Mouse (Mus musculus) skeletal muscle tissue, adult 2 months (tissue): Measurements from ENCODE around the gene Taar8b.
"Not testable (repeated sequence)": the region's sequence is repeated elsewhere in the genome, so short reads cannot be mapped to it uniquely, and the experiment has no call there.

Source experiments
- DNase-seq: peaks from one replicate; pipeline ENCODE4 v3.0.0-alpha.2; 2012; ENCODE audit warnings: low read depth, low spot score

Taar8b gene

GRCm38 (mm10) chr10:24092194-24092593, at the start of gene Taar8b:
Gene Taar8b (minus strand): TSS chr10:24092294.
- DNase-seq = no peak

GRCm38 (mm10) chr10:24138623-24139261, 46.6 kb upstream of the Taar8b start:
- DNase-seq = no peak

- DNase-seq = no peak
Observed at GRCm38 (mm10) chr10:24134071-24134645, 42.1 kb upstream of the Taar8b start.

- DNase-seq = no peak
Observed at GRCm38 (mm10) chr10:24133132-24133531, 41.0 kb upstream of the Taar8b start.

GRCm38 (mm10) chr10:24132273-24132672, 40.2 kb upstream of the Taar8b start:
- no peak for DNase-seq

- DNase-seq = peak; percentile 60
Observed at GRCm38 (mm10) chr10:24131451-24132262, 39.6 kb upstream of the Taar8b start.

- DNase-seq = peak; percentile 12
Observed at GRCm38 (mm10) chr10:24111116-24111778, 19.2 kb upstream of the Taar8b start.

- DNase-seq = not testable (repeated sequence)
Observed at GRCm38 (mm10) chr10:24109434-24109833, 17.3 kb upstream of the Taar8b start, which contains the start of gene Taar9. Gene Taar9 (minus strand): TSS chr10:24109534.

- DNase-seq = no peak
Observed at GRCm38 (mm10) chr10:24108236-24108635, 16.1 kb upstream of the Taar8b start.

GRCm38 (mm10) chr10:24107747-24108146, 15.7 kb upstream of the Taar8b start:
- DNase-seq = no peak

GRCm38 (mm10) chr10:24103299-24103698, 11.2 kb upstream of the Taar8b start:
- not testable (repeated sequence) for DNase-seq

- DNase-seq = not testable (repeated sequence)
Observed at GRCm38 (mm10) chr10:24101812-24102211, 9.7 kb upstream of the Taar8b start, which contains the start of gene Taar8c. Gene Taar8c (minus strand): TSS chr10:24101912.

- DNase-seq = not testable (repeated sequence)
Observed at GRCm38 (mm10) chr10:24097010-24097409, 4.9 kb upstream of the Taar8b start.

- DNase-seq = no peak
Observed at GRCm38 (mm10) chr10:24087168-24087567, 4.9 kb downstream of the Taar8b start.

GRCm38 (mm10) chr10:24086555-24086954, 5.5 kb downstream of the Taar8b start:
- no peak for DNase-seq

GRCm38 (mm10) chr10:24085936-24086335, 6.2 kb downstream of the Taar8b start:
- no peak for DNase-seq

- peak; percentile 10 for DNase-seq
Observed at GRCm38 (mm10) chr10:24080166-24080565, 11.9 kb downstream of the Taar8b start.

- not testable (repeated sequence) for DNase-seq
Observed at GRCm38 (mm10) chr10:24076200-24076599, 15.9 kb downstream of the Taar8b start, which contains the start of gene Taar8a. Gene Taar8a (plus strand): TSS chr10:24076500.

GRCm38 (mm10) chr10:24074751-24075150, 17.3 kb downstream of the Taar8b start:
- DNase-seq = not testable (repeated sequence)

GRCm38 (mm10) chr10:24058986-24059385, 33.1 kb downstream of the Taar8b start:
- no peak for DNase-seq

GRCm38 (mm10) chr10:24052039-24052438, 40.1 kb downstream of the Taar8b start:
- DNase-seq = no peak

GRCm38 (mm10) chr10:24049210-24049609, 42.9 kb downstream of the Taar8b start, which contains the start of gene Taar7f:
Gene Taar7f (plus strand): TSS chr10:24049510.
- no peak for DNase-seq
